Mouse (Mus musculus) forebrain, embryonic 15.5 days (tissue): Measurements from ENCODE around the gene Zc3h7a. TPM values are rescaled to one million over a fixed set of nuclear protein-coding genes. Genes with fewer than 3 reads are reported as not detected.

Experiments used
- ATAC-seq: fragments of 200-750 bp; cut with Nextera tagmentation; replicated peaks from 2 replicates; pipeline ENCODE4 v1.8.0; 2017; ENCODE audit warnings: mild to moderate bottlenecking, moderate TSS enrichment, moderate library complexity
- H3K27ac ChIP-seq: fragments of 300-500 bp; sonication (generic); replicated peaks from 2 replicates; pipeline ENCODE4 v1.5.1; 2015; ENCODE audit warnings: mild to moderate bottlenecking, inconsistent platforms
- H3K27me3 ChIP-seq: fragments of 300-500 bp; sonication (generic); 2 replicates; pipeline ENCODE4 v1.6.1; 2015; ENCODE audit warnings: inconsistent platforms
- H3K36me3 ChIP-seq: fragments of 300-500 bp; sonication (generic); 2 replicates; pipeline ENCODE4 v1.6.1; 2015; ENCODE audit warnings: mild to moderate bottlenecking, inconsistent platforms
- H3K4me1 ChIP-seq: fragments of 300-500 bp; sonication (generic); 2 replicates; pipeline ENCODE4 v1.6.1; 2015; ENCODE audit warnings: inconsistent platforms
- H3K4me2 ChIP-seq: fragments of 300-500 bp; sonication (generic); replicated peaks from 2 replicates; pipeline ENCODE4 v1.6.1; 2015; ENCODE audit warnings: mild to moderate bottlenecking, inconsistent platforms
- H3K4me3 ChIP-seq: fragments of 300-500 bp; sonication (generic); 2 replicates; pipeline ENCODE4 v1.5.1; 2015; ENCODE audit warnings: mild to moderate bottlenecking, inconsistent platforms
- H3K9ac ChIP-seq: fragments of 300-500 bp; sonication (generic); replicated peaks from 2 replicates; pipeline ENCODE4 v1.6.1; 2015; ENCODE audit warnings: mild to moderate bottlenecking, inconsistent platforms
- H3K9me3 ChIP-seq: fragments of 300-500 bp; sonication (generic); 2 replicates; pipeline ENCODE4 v1.6.1; 2016; ENCODE audit warnings: inconsistent platforms
- WGBS: fragments of 180-500 bp; shearing (Covaris S2); methylation state at CpG from one replicate; pipeline ENCODE4 v1.1.7; 2015; ENCODE audit warnings: mixed read lengths; 5-methylcytosine and 5-hydroxymethylcytosine counted together
- microRNA-seq: library from miRNA; unstranded; fragments of <30 nt; microRNA quantifications from one replicate; pipeline ENCODE4, GENCODE M21; 2016
- polyA plus RNA-seq: library from polyadenylated mRNA; unstranded; fragments of >200 nt; fragmentation: Nextera tagmentation; extraction: Ambion mirVana; gene quantifications from 2 replicates; pipeline ENCODE4 v1.2.1, GENCODE M21; 2015

The Zc3h7a gene
- polyA plus RNA-seq, 1 experiment from 2014 or later, result 74.8 TPM

DNA sequence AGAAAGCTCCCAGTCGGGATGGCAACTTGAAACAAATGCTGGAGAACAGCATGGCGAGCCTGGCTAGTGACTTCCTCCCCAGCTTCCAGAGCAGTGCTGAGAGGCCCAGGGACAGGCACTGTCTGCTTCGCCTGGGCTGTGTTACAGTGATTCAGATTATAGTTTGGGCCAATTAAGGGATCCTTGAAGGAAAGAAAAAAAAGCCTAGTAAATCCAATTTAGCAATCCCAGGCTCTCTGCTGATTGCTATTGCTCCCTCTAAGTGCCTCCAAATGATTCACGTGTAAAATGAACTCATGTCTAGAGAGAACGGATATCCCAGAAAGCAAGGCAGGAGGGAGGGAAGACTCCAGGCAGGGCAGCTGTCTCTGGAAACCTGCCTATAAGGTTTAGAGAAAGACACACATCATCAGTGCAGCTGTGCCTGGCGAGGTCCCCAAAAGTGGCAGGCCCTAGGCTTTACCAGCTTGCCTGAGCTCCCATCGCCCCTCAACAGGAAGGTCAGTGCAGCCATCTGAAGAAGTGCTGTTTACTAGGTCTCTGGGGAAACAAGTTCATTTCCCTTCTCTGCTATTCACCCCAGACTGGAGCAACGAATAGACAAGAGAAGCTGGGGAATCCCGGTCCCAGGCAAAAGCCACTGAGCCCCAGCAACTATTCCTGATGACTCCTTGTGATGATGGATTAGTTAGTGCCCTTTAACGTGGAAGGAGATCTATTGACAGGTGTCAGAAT is 85.2 kb downstream of the Zc3h7a start:
- no peak for ATAC-seq
- Histone ChIP-seq H3K9ac (no peak overlapping the region), H3K27ac (0 out of 2 replicates have a peak overlapping the region, but pooled peaks have one; percentile 24), H3K4me3 (no peak overlapping the region), H3K4me2 (no peak overlapping the region), H3K36me3 (peaks cover 36% of the 10 kb centered on the region), H3K4me1 (peaks cover 23% of the 10 kb centered on the region), H3K9me3 (no peaks in the 10 kb centered on the region), H3K27me3 (no peaks in the 10 kb centered on the region)
- WGBS, result 73% methylated on average over 10 of the region's 10 CpGs

DNA sequence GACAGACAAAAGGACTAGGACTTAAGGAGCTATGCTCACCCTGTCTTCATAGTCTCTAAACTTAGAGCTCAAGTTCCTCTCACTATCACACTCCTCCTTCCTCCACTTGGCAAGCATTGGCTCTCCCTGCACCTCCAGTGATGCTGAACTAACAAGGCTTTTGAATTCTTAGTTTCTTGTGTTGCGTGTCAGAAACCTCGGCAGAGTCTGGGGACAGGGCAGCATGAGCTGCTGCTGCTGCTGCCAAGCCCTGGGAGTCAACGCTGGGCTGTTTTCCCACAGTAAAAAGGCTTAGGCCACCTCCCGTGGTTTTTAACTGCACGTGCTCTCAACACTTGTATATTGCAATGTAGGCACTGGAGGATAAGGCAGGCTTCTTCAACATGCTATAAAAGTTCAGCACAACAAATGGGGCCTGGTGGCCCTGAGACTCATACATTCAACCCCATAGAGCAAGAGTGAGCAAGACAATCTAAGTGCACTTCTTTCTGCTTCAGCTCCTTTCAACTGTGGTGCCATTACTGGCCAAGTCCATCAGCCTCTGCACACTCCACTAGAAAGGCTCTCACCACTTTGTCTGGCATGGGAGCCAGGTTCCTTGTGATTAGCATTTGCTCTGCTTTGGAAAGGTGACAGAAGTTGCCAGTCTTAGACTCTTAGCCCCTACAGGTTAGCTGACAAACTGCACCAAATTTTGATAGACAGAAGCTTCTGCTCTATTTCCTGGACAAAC is 89.2 kb downstream of the Zc3h7a start:
- WGBS, result 16% methylated on average over 5 of the region's 5 CpGs
- H3K36me3 ChIP-seq, result peaks cover 62% of the 10 kb centered on the region

More for the DNA sequence above, 89.2 kb downstream of the Zc3h7a start:
- H3K4me3 ChIP-seq, result no peak overlapping the region
- no peaks in the 10 kb centered on the region for H3K27me3 ChIP-seq
- H3K9me3 ChIP-seq, result no peaks in the 10 kb centered on the region
- H3K4me2 ChIP-seq, result no peak overlapping the region
- peak; percentile 80 for ATAC-seq
- no peak overlapping the region for H3K9ac ChIP-seq
- peaks cover 23% of the 10 kb centered on the region for H3K4me1 ChIP-seq
- peak overlapping the region; percentile 49; the same call in 1 of the 2 replicates for H3K27ac ChIP-seq

Small RNA genes lying within 50 kb of the gene (microRNA-seq; reads per million reads assigned to microRNA genes)
- gene Gm23935, result 36.9 reads per million, percentile 39 among the genes with 10 or more reads in this experiment

Other genes with a start within 250 kb of the Zc3h7a start
- 156 and 171 TPM in 2 replicates for gene Snn, start 115.4 kb downstream of the Zc3h7a start, polyA plus RNA-seq
- 48.2 and 48.5 TPM in 2 replicates for gene Litaf, start 110.2 kb downstream of the Zc3h7a start, polyA plus RNA-seq
- 32.1 and 34.4 TPM in 2 replicates for gene Txndc11, start 41.7 kb downstream of the Zc3h7a start, polyA plus RNA-seq
- gene Rsl1d1, start 26.9 kb upstream of the Zc3h7a start, polyA plus RNA-seq, result 155 and 157 TPM in 2 replicates
- gene Gspt1, start 77.9 kb upstream of the Zc3h7a start, polyA plus RNA-seq, result 60.7 and 62.8 TPM in 2 replicates
- gene Tnfrsf17, start 137.4 kb upstream of the Zc3h7a start, polyA plus RNA-seq, result not detected in 2 replicates
- gene Snx29, start 146.5 kb upstream of the Zc3h7a start, polyA plus RNA-seq, result 14.1 and 15.9 TPM in 2 replicates